Mouse (Mus musculus): Measurements from ENCODE around the gene Mxi1.
A peak's percentile ranks its signal among the peaks of the same experiment; 100 is the strongest.

DNA sequence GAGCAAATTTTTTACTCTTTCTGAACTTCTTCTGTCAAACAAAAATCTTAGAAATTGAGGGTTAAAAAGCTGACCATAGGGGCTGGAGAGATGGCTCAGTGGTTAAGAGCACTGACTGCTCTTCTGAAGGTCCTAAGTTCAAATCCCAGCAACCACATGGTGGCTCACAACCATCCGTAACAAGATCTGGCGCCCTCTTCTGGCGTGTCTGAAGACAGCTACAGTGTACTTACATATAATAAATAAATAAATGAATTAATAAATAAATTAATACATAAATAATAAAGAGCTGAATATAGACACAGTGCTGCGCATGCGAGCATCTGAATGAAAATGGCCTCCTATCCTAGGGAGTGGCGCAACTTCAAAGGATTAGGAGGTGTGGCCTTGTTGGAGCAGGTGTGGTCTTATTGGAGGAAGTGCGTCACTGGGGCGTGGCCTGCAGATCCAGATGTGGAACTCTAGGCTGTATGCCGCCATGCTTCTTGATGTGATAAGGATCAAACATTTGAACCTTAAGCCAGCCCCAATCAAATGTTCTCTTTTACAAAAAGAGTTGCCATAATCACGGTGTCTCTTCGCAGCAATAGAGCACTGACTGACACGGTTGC, 12.2 kb downstream of the Mxi1 start:
- TF ChIP-seq POLR2A (IDR thresholded peaks at IDR 0.05; ENCODE audit: insufficient read depth, low read length): peak; percentile 68
- no peak for TF ChIP-seq CTCF (IDR thresholded peaks at IDR 0.05; ENCODE audit: low read depth, low read length)
- 0 out of 2 replicates have a peak, but pooled peaks have one; percentile 46 for TF ChIP-seq EP300 (IDR thresholded peaks at IDR 0.05; ENCODE audit: insufficient read depth, low read depth, low read length)
